Mouse (Mus musculus) megakaryocyte, embryonic 14.5 days (primary cell): ENCODE results near the gene Aff3. TPM values are rescaled to one million over a fixed set of nuclear protein-coding genes. Genes with fewer than 3 reads are reported as not detected.

Source experiments
- H3K27me3 ChIP-seq: replicated peaks from 2 replicates; pipeline ENCODE3; 2012; ENCODE audit warnings: inconsistent platforms
- H3K36me3 ChIP-seq: replicated peaks from 2 replicates; pipeline ENCODE3; 2012; ENCODE audit warnings: low read length, inconsistent platforms, mixed read lengths
- H3K4me1 ChIP-seq: 2 replicates; pipeline ENCODE4 v1.6.1; 2012; ENCODE audit warnings: inconsistent platforms
- H3K4me3 ChIP-seq: replicated peaks from 2 replicates; pipeline ENCODE3; 2012; ENCODE audit warnings: moderate library complexity, mild to moderate bottlenecking, inconsistent platforms
- H3K9me3 ChIP-seq: 2 replicates; pipeline ENCODE4 v1.6.1; 2012; ENCODE audit warnings: inconsistent platforms
- FLI1 ChIP-seq: IDR thresholded peaks from 2 replicates; pipeline ENCODE4 v1.6.1; 2012; ENCODE audit warnings: low read length, inconsistent platforms, mixed read lengths
- GATA1 ChIP-seq: IDR thresholded peaks from 3 replicates; pipeline ENCODE4 v1.6.1; 2012; ENCODE audit warnings: mixed read lengths, low read length, inconsistent platforms, borderline replicate concordance
- polyA plus RNA-seq: library from polyadenylated mRNA; stranded (reverse); fragments of >175 nt; gene quantifications from 2 replicates; pipeline ENCODE4 v1.2.3, GENCODE M21; 2012; ENCODE audit warnings: low replicate concordance; ENCODE audit not compliant: insufficient read depth

The Aff3 gene
- polyA plus RNA-seq, 1 experiment: 4.4 TPM

GRCm38 (mm10) chr1:38658933-38659553, 5.7 kb downstream of the Aff3 start:
- Histone ChIP-seq H3K4me1 (peaks cover 61% of the 10 kb centered on the region), H3K9me3 (no peaks in the 10 kb centered on the region), H3K36me3 (peaks cover 3% of the 10 kb centered on the region), H3K27me3 (no peaks in the 10 kb centered on the region), H3K4me3 (no peak overlapping the region)
- TF ChIP-seq GATA1: no peak

GRCm38 (mm10) chr1:38658376-38658775, 6.4 kb downstream of the Aff3 start:
- TF ChIP-seq GATA1 (no peak), FLI1 (no peak)
- H3K36me3 ChIP-seq: peaks cover 3% of the 10 kb centered on the region
- no peaks in the 10 kb centered on the region for H3K9me3 ChIP-seq
- H3K4me1 ChIP-seq: peaks cover 54% of the 10 kb centered on the region
- no peaks in the 10 kb centered on the region for H3K27me3 ChIP-seq
- no peak overlapping the region for H3K4me3 ChIP-seq

- peaks cover 3% of the 10 kb centered on the region for H3K36me3 ChIP-seq
- no peaks in the 10 kb centered on the region for H3K27me3 ChIP-seq
- no peaks in the 10 kb centered on the region for H3K9me3 ChIP-seq
- H3K4me1 ChIP-seq: peaks cover 46% of the 10 kb centered on the region
- no peak overlapping the region for H3K4me3 ChIP-seq
- TF ChIP-seq FLI1 (no peak), GATA1 (no peak)
Observed at GRCm38 (mm10) chr1:38657606-38658005, 7.1 kb downstream of the Aff3 start.

GRCm38 (mm10) chr1:38654981-38655540, 9.7 kb downstream of the Aff3 start:
- H3K27me3 ChIP-seq: no peaks in the 10 kb centered on the region
- H3K4me3 ChIP-seq: no peak overlapping the region
- H3K36me3 ChIP-seq: no peaks in the 10 kb centered on the region
- H3K4me1 ChIP-seq: peaks cover 30% of the 10 kb centered on the region
- no peaks in the 10 kb centered on the region for H3K9me3 ChIP-seq
- TF ChIP-seq FLI1: no peak
- no peak for TF ChIP-seq GATA1

- no peak for TF ChIP-seq FLI1
- TF ChIP-seq GATA1: no peak
- H3K36me3 ChIP-seq: no peaks in the 10 kb centered on the region
- H3K4me3 ChIP-seq: no peak overlapping the region
- H3K9me3 ChIP-seq: no peaks in the 10 kb centered on the region
- peaks cover 14% of the 10 kb centered on the region for H3K4me1 ChIP-seq
- H3K27me3 ChIP-seq: no peaks in the 10 kb centered on the region
Observed at GRCm38 (mm10) chr1:38650031-38650430, 14.7 kb downstream of the Aff3 start.

GRCm38 (mm10) chr1:38649174-38649573, 15.6 kb downstream of the Aff3 start:
- H3K9me3 ChIP-seq: no peaks in the 10 kb centered on the region
- H3K36me3 ChIP-seq: no peaks in the 10 kb centered on the region
- TF ChIP-seq GATA1 (no peak), FLI1 (no peak)
- no peaks in the 10 kb centered on the region for H3K27me3 ChIP-seq
- H3K4me3 ChIP-seq: no peak overlapping the region
- H3K4me1 ChIP-seq: peaks cover 17% of the 10 kb centered on the region

- Histone ChIP-seq H3K4me3 (no peak overlapping the region), H3K9me3 (no peaks in the 10 kb centered on the region), H3K36me3 (no peaks in the 10 kb centered on the region), H3K4me1 (peaks cover 6% of the 10 kb centered on the region; the same call in 1 of the 2 replicates), H3K27me3 (no peaks in the 10 kb centered on the region)
- TF ChIP-seq GATA1 (no peak), FLI1 (no peak)
Observed at GRCm38 (mm10) chr1:38642288-38642687, 22.5 kb downstream of the Aff3 start.

GRCm38 (mm10) chr1:38639669-38640068, 25.1 kb downstream of the Aff3 start:
- H3K9me3 ChIP-seq: no peaks in the 10 kb centered on the region
- no peaks in the 10 kb centered on the region for H3K36me3 ChIP-seq
- H3K4me1 ChIP-seq: peaks cover 14% of the 10 kb centered on the region
- H3K27me3 ChIP-seq: no peaks in the 10 kb centered on the region
- no peak overlapping the region for H3K4me3 ChIP-seq
- TF ChIP-seq GATA1: no peak
- no peak for TF ChIP-seq FLI1

- Histone ChIP-seq H3K27me3 (peaks cover 9% of the 10 kb centered on the region), H3K36me3 (no peaks in the 10 kb centered on the region), H3K4me3 (no peak overlapping the region), H3K9me3 (no peaks in the 10 kb centered on the region), H3K4me1 (peaks cover 23% of the 10 kb centered on the region)
- TF ChIP-seq FLI1 (no peak), GATA1 (no peak)
Observed at GRCm38 (mm10) chr1:38635596-38635995, 29.2 kb downstream of the Aff3 start.

- Histone ChIP-seq H3K4me1 (peaks cover 23% of the 10 kb centered on the region), H3K36me3 (no peaks in the 10 kb centered on the region), H3K9me3 (no peaks in the 10 kb centered on the region), H3K27me3 (peaks cover 13% of the 10 kb centered on the region), H3K4me3 (no peak overlapping the region)
- TF ChIP-seq GATA1: no peak
- no peak for TF ChIP-seq FLI1
Observed at GRCm38 (mm10) chr1:38634081-38634480, 30.7 kb downstream of the Aff3 start.

- Histone ChIP-seq H3K9me3 (no peaks in the 10 kb centered on the region), H3K4me1 (peaks cover 28% of the 10 kb centered on the region), H3K36me3 (no peaks in the 10 kb centered on the region), H3K4me3 (no peak overlapping the region), H3K27me3 (peaks cover 27% of the 10 kb centered on the region)
- TF ChIP-seq GATA1 (no peak), FLI1 (no peak)
Observed at GRCm38 (mm10) chr1:38632461-38633180, 32.1 kb downstream of the Aff3 start.
